Mouse (Mus musculus) common myeloid progenitor, adult 5-6 weeks (primary cell): ENCODE measurements around the gene Neu1. TPM values are rescaled to one million over a fixed set of nuclear protein-coding genes. Genes with fewer than 3 reads are reported as not detected.

Source experiments
- total RNA-seq: library from RNA; stranded (forward); fragments of 200-1000, 187-1606 nt; gene quantifications from 2 replicates; pipeline ENCODE4 v1.2.3, GENCODE M21; 2017

Neu1 gene
- total RNA-seq, 1 experiment from 2014 or later: 5.0 TPM

Other genes with a start within 250 kb of the Neu1 start
- gene C4b, start 187.4 kb upstream of the Neu1 start, total RNA-seq: 0.18 TPM in 1 of 2 replicates, not detected in the other
- not detected in 2 replicates for gene Cyp21a1, start 126.7 kb upstream of the Neu1 start, total RNA-seq
- 10.0 and 32.9 TPM in 2 replicates for gene Stk19, start 94.3 kb upstream of the Neu1 start, total RNA-seq
- gene Dxo, start 94.2 kb upstream of the Neu1 start, total RNA-seq: 21.2 and 27.9 TPM in 2 replicates
- gene Skiv2l, start 81.0 kb upstream of the Neu1 start, total RNA-seq: 28.9 and 33.8 TPM in 2 replicates
- 39.6 and 41.9 TPM in 2 replicates for gene Nelfe, start 80.9 kb upstream of the Neu1 start, total RNA-seq
- not detected in 2 replicates for gene Cfb, start 68.7 kb upstream of the Neu1 start, total RNA-seq
- gene Zbtb12, start 51.8 kb upstream of the Neu1 start, total RNA-seq: 11.1 and 16.2 TPM in 2 replicates
- not detected in 2 replicates for gene Gm20547, start 49.2 kb upstream of the Neu1 start, total RNA-seq
- 2.8 and 10.0 TPM in 2 replicates for gene C2, start 33.0 kb upstream of the Neu1 start, total RNA-seq
- 96.6 and 107 TPM in 2 replicates for gene Ehmt2, start 32.8 kb upstream of the Neu1 start, total RNA-seq
- not detected in 2 replicates for gene Slc44a4, start 16.8 kb upstream of the Neu1 start, total RNA-seq
- gene Hspa1b, start 28.0 kb downstream of the Neu1 start, total RNA-seq: 79.3 and 84.3 TPM in 2 replicates
- gene Gm20481, start 38.7 kb downstream of the Neu1 start, total RNA-seq: not detected in 2 replicates
- 33.5 and 47.4 TPM in 2 replicates for gene Hspa1a, start 40.9 kb downstream of the Neu1 start, total RNA-seq
- 0.63 TPM in 1 of 2 replicates, not detected in the other for gene Hspa1l, start 41.5 kb downstream of the Neu1 start, total RNA-seq
- gene Lsm2, start 50.6 kb downstream of the Neu1 start, total RNA-seq: 26.9 and 34.1 TPM in 2 replicates
- gene Vars, start 69.7 kb downstream of the Neu1 start, total RNA-seq: 174 and 210 TPM in 2 replicates
- 0.32 TPM in 1 of 2 replicates, not detected in the other for gene Vwa7, start 85.3 kb downstream of the Neu1 start, total RNA-seq
- 1.2 and 4.4 TPM in 2 replicates for gene Sapcd1, start 96.8 kb downstream of the Neu1 start, total RNA-seq
- gene Msh5, start 115.5 kb downstream of the Neu1 start, total RNA-seq: 3.8 and 4.2 TPM in 2 replicates
- 214 and 220 TPM in 2 replicates for gene Clic1, start 118.7 kb downstream of the Neu1 start, total RNA-seq
- 21.3 and 26.7 TPM in 2 replicates for gene Ddah2, start 127.8 kb downstream of the Neu1 start, total RNA-seq
- gene Ly6g6c, start 134.1 kb downstream of the Neu1 start, total RNA-seq: not detected in 2 replicates
- gene Mpig6b, start 134.9 kb downstream of the Neu1 start, total RNA-seq: not detected in 2 replicates
- not detected in 2 replicates for gene Ly6g6e, start 145.6 kb downstream of the Neu1 start, total RNA-seq
- not detected in 2 replicates for gene Ly6g6d, start 146.8 kb downstream of the Neu1 start, total RNA-seq
- gene Ly6g6f, start 154.4 kb downstream of the Neu1 start, total RNA-seq: not detected in 2 replicates
- 33.1 and 38.8 TPM in 2 replicates for gene Abhd16a, start 158.0 kb downstream of the Neu1 start, total RNA-seq
- gene Ly6g5c, start 177.0 kb downstream of the Neu1 start, total RNA-seq: not detected in 2 replicates
- not detected in 2 replicates for gene Ly6g5b, start 184.2 kb downstream of the Neu1 start, total RNA-seq
- gene Gpank1, start 190.2 kb downstream of the Neu1 start, total RNA-seq: 39.5 and 50.1 TPM in 2 replicates
- gene Csnk2b, start 190.8 kb downstream of the Neu1 start, total RNA-seq: 286 and 306 TPM in 2 replicates
- gene D17H6S53E, start 195.1 kb downstream of the Neu1 start, total RNA-seq: 6.3 and 8.2 TPM in 2 replicates
- gene Apom, start 200.8 kb downstream of the Neu1 start, total RNA-seq: not detected in 2 replicates
- 58.8 and 103 TPM in 2 replicates for gene Bag6, start 203.9 kb downstream of the Neu1 start, total RNA-seq
- 74.7 and 110 TPM in 2 replicates for gene Prrc2a, start 233.6 kb downstream of the Neu1 start, total RNA-seq
- 4.7 and 5.4 TPM in 2 replicates for gene Aif1, start 244.8 kb downstream of the Neu1 start, total RNA-seq